In genomic region chr12:52910819-52911218, GRCm38 (mm10) we compare ENCODE assay signal across 8 mouse cellular contexts.
DNase-seq lines count a peak whose midpoint lies in the region; ATAC-seq and TF ChIP-seq lines count a peak whose summit lies in the region.

No protein-coding gene starts in this region.

- H3K4me1 ChIP-seq in forebrain, embryonic 10.5 days: peaks cover 14% of the 10 kb centered on the region; the same call in 1 of the 2 replicates
- no peaks in the 10 kb centered on the region for H3K4me1 ChIP-seq in forebrain, embryonic 15.5 days
- peaks cover 0 to 3% of the 10 kb centered on the region in 2 experiments; a peak in 1 of 4 replicates for H3K4me1 ChIP-seq in ES-E14 (ENCODE audit: control insufficient read depth in 2 of 2, insufficient read depth in 2 of 2, low read length in 2 of 2, poor library complexity in 1 of 2)
- no peaks in the 10 kb centered on the region for H3K4me1 ChIP-seq in small intestine, adult 2 months (ENCODE audit: control insufficient read depth, insufficient read depth, insufficient read length, low read length)

- no peak overlapping the region for H3K9ac ChIP-seq in forebrain, embryonic 15.5 days (replicated peaks)
- no peak overlapping the region for H3K9ac ChIP-seq in ES-E14 (ENCODE audit: insufficient read depth, low read depth, low read length, poor library complexity, severe bottlenecking)

- in situ Hi-C loops in ES-E14 (cut with MboI; ENCODE audit: low sequenced_read_pairs in 2 of 2, unreplicated experiment in 2 of 2): loop anchor here in 1 of 2 experiments (10.0 to 25.0 kb wide), 2 partner anchors 1154 to 1651 kb away; no protein-coding TSS in a partner anchor

- H3K4me3 ChIP-seq in forebrain, embryonic 10.5 days: no peak overlapping the region
- H3K4me3 ChIP-seq in forebrain, embryonic 15.5 days: no peak overlapping the region
- peak overlapping the region in 1 of 2 experiments; percentile 49; a peak in 2 of 4 replicates for H3K4me3 ChIP-seq in ES-E14 (ENCODE audit: insufficient read depth in 1 of 2, low read depth in 1 of 2, low read length in 2 of 2, poor library complexity in 1 of 2, severe bottlenecking in 1 of 2)
- H3K4me3 ChIP-seq in gastrocnemius, adult 2 months: peak overlapping the region; percentile 50
- no peak overlapping the region for H3K4me3 ChIP-seq in small intestine, adult 2 months (ENCODE audit: low read depth, low read length)

- no peak overlapping the region for H3K27ac ChIP-seq in forebrain, embryonic 10.5 days
- H3K27ac ChIP-seq in forebrain, embryonic 15.5 days (replicated peaks): no peak overlapping the region
- H3K27ac ChIP-seq in ES-E14 (ENCODE audit: insufficient read depth, low read depth, low read length, poor library complexity, severe bottlenecking): no peak overlapping the region
- H3K27ac ChIP-seq in gastrocnemius, adult 2 months: no peak overlapping the region
- no peak overlapping the region for H3K27ac ChIP-seq in small intestine, adult 2 months (ENCODE audit: insufficient read depth, low read depth, low read length)

- TF ChIP-seq CTCF in gastrocnemius, adult 2 months (IDR thresholded peaks at IDR 0.05): peak; percentile 100; the same call in 1 of the 2 replicates
- TF ChIP-seq CTCF in small intestine, adult 2 months (IDR thresholded peaks at IDR 0.05; ENCODE audit: extremely low read depth, insufficient read length, insufficient replicate concordance, low read depth, low read length): peak; percentile 93

- ATAC-seq in forebrain, embryonic 15.5 days (replicated peaks): no peak

- no peaks in the 10 kb centered on the region for H3K36me3 ChIP-seq in forebrain, embryonic 10.5 days (replicated peaks)
- H3K36me3 ChIP-seq in forebrain, embryonic 15.5 days: no peaks in the 10 kb centered on the region
- no peaks in the 10 kb centered on the region for H3K36me3 ChIP-seq in ES-E14 (ENCODE audit: control insufficient read depth, insufficient read depth, low read length, poor library complexity, severe bottlenecking)
- H3K36me3 ChIP-seq in small intestine, adult 2 months (ENCODE audit: control insufficient read depth, insufficient read depth, low read length): no peaks in the 10 kb centered on the region

- H3K4me2 ChIP-seq in forebrain, embryonic 15.5 days (replicated peaks): no peak overlapping the region

- H3K27me3 ChIP-seq in forebrain, embryonic 10.5 days (ENCODE audit: poor library complexity, severe bottlenecking): no peaks in the 10 kb centered on the region
- H3K27me3 ChIP-seq in forebrain, embryonic 15.5 days: no peaks in the 10 kb centered on the region
- H3K27me3 ChIP-seq in small intestine, adult 2 months (ENCODE audit: control insufficient read depth, insufficient read depth, low read length): no peaks in the 10 kb centered on the region

- no peak for TF ChIP-seq POLR2A in small intestine, adult 2 months (IDR thresholded peaks at IDR 0.05; ENCODE audit: low read depth, low read length)

- no peaks in the 10 kb centered on the region for H3K9me3 ChIP-seq in forebrain, embryonic 10.5 days
- H3K9me3 ChIP-seq in forebrain, embryonic 15.5 days: no peaks in the 10 kb centered on the region
- H3K9me3 ChIP-seq in ES-E14 (ENCODE audit: control insufficient read depth, insufficient read depth, low read depth, low read length): no peaks in the 10 kb centered on the region

- WGBS in forebrain, embryonic 10.5 days: 23% methylated on average over 8 of the region's 8 CpGs
- 21% methylated on average over 8 of the region's 8 CpGs for WGBS in forebrain, embryonic 15.5 days
- WGBS in small intestine, adult 2 months: 14% methylated on average over 8 of the region's 8 CpGs

- DNase-seq in forebrain, embryonic 10.5 days (ENCODE audit: extremely low spot score, low spot score): peak; percentile 68
- peak; percentile 33 for DNase-seq in ES-E14 (ENCODE audit: low read depth, low spot score)
- DNase-seq in cerebellum, adult 18-20 months: peak; percentile 57 to 78
- peak; percentile 71 for DNase-seq in gastrocnemius, adult 2 months
- peak; percentile 63 for DNase-seq in layer of hippocampus, adult 9-10 months (ENCODE audit: low spot score)
- DNase-seq in lung, postnatal 14 days: peak; percentile 76

- intact Hi-C loops in gastrocnemius, adult 2 months (cut with DNase I): no loop called here

TF ChIP-seq in ES-E14, 5 proteins besides CTCF, POLR2A, EP300 and RAD21:
- no peak for TF ChIP-seq CHD2 (IDR thresholded peaks at IDR 0.05; ENCODE audit: low read depth, low read length)
- peak; percentile 68 for TF ChIP-seq ZC3H11A (IDR thresholded peaks at IDR 0.05; ENCODE audit: borderline replicate concordance, low read depth, low read length)
TF ChIP-seq in ES-E14: peak in this region for 1.
